Mouse (Mus musculus) kidney, postnatal 36 days (tissue): Measurements from ENCODE around the gene Bco2.

Experiments
- DNase-seq, 2 experiments: peaks; one replicate each; pipeline ENCODE4 v3.0.0; 2021 to 2022; ENCODE audit warnings: mixed read lengths in 2 of 2

Bco2 gene

DNA sequence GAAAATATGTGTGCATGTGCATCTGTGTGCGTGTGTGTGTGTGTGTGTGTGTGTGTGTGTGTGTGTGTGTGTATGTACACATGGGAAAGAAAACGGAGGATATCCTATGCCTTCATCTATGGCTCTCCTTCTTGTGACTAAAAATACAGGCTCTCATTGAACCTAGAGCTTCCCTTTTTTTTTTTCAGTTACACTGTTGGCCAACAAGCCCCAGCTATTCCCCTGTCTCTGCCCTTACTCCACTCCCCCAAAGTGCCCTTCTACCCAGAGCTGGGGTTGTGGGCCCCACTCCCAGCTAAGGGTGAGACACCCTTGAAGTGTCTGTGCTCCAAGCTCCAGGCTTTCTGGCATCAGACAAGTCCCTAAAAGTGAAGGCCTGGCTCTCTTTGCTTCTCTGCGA is 52.0 kb downstream of the Bco2 start:
- DNase-seq, result no peak

DNA sequence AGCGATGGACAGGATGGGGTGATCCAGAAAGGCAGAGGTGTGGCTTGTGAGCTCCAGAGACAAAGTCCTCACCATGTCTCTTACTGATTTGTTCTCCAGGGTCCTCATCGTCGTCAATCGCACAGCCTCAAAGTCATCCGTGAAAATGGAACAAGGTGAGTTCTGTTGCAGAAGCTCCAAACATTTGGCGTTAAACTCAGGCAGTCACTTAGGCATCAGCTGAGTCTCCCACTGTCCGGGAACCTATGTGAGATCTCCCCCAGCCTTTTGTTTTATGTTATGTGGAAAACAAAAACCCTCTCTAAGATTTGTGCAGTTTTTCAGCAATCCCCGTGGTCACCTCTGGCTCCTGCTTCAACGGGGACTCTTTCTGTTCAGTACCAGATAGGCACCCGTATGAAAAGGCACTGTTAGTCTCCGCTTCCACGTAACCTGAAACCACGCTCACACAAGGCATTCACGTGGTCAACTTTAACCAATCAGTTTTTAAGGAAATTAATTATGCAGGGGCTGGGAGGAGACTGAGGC is 53.9 kb downstream of the Bco2 start:
- peak in 1 of 2 experiments; percentile 23 for DNase-seq

DNA sequence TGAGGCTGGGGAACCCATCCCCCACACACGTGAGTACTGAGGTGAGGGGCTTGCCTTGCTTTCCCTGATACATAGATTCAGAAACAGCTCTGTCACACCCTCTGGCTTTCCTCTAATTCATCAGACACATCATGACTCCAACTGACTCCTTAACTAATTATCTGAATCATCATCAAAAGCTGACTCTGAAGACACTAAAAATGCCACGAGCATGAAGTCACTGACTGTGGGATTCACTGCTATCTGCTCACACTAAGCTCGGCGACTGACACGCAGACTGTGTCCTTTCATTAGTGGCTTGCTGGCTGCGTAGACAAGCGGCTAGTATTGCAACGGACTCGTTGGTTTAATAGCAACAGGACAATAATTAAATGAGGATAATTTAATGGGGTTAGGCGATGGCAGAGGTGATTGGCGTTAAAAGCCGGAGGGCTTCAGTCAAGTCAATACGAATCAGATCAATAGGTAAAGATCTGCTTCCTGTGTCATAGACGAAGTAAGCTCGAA is 54.5 kb downstream of the Bco2 start:
- no peak for DNase-seq

DNA sequence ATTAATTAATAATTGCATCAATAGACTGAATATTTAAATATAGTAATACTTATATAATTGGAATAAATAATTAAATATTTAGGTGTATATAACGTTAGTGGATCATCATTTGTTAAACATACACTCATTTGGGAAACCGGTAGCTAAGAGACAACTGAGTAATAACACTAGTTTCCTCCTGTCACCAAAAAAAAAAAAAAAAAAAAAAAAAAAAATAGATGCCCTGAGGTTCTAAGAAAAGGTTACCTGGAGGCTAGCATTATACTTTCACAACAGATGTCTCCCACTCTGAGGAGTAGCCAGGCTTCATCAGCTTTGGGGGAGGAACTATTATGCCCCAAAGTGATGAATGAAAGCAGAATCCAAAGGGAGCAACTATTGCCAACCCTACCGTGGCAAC is 55.2 kb downstream of the Bco2 start:
- DNase-seq, result no peak

DNA sequence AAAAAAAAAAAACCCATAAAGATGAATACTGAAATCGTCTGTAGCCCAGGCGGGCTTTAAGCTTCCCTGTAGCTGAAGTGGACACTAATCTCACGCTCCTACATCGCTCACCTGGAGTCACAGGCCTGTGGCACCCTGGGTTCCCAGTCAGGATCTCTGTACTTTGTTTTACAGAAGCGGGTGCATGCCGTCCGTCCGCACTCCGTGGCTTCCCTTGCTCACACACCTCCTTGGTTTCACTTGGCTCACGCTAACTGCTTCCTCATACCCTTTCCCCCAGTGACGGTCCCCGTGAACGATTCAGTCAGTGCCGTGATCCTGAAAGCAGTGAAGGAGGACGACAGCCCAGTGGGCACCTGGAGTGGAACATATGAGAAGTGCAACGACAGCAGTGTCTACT is 56.2 kb downstream of the Bco2 start:
- DNase-seq, result no peak

DNA sequence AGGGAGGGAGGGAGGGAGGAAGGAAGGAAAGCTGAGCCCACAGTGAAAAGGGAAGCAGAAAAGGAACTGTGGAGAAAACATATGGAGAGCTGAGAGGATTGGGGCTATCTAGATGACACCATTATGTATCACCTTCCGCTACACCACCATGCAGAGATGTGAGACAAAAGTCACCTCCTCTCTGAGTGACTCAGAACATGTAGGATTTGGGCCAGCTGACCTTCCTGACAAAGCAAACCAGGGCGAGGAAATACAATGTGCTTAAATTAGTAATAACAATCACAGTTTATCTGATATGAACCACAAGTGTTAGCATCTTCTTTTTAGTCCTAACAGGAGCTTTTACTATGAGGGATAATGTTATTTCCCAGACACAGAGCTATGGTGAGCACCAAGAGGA is 57.4 kb downstream of the Bco2 start:
- DNase-seq, result peak in 1 of 2 experiments; percentile 18

DNA sequence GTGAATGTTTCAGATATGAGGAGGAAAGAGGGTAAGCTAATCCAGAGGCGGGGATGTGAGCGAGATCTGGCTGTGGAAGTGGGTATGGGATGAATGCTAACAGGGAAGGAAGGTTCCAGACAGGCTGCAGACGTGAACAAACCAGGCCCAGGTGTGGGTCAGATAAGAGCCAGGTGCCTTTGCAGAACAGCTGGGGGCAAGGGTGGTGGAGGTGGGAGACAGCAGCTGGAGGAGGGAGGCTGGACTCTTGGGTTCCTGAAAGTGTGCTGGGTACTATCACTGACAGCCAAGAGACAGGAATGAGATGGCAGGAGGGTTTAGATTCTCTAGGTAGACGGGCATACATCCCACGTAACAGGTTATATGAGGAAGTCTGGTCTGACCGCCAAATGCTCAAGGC is 57.9 kb downstream of the Bco2 start:
- DNase-seq, result no peak

DNA sequence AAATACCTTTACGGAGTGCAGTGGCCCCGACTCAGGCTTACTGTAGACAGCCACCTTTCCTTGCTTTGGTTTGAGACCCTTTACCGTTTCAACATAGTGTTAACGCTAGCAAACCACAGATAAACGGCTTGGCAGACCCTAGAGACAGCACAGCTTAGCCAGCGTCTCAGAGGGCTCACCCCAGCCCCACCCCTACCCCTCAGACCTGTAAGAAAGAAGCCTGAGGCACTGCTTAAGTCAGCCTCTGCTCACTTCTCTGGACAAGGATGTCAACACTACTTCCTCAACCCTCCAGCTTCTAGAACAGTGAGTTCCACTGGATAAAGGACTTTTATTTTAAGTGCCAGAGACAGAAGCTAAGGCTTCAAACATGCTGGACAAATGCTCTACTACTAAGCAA is 58.4 kb downstream of the Bco2 start:
- no peak for DNase-seq

DNA sequence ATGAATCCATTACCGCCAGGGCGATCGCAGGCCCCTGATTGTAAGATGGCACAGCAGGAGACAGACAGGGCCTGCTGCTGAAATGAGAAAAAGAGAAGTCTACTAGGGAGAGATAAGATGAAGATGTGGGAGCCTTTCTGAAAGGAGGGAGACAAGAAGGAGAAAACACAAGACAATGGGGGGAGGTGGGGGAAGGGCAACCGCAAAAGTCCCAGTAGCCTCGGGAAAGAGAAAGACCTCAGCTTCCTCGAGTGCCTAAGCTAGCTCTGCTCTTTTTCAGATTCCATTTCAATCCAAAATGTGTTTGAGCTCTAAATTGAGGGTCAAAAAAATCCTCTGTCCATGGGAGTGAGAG is 58.9 kb downstream of the Bco2 start:
- no peak for DNase-seq

DNA sequence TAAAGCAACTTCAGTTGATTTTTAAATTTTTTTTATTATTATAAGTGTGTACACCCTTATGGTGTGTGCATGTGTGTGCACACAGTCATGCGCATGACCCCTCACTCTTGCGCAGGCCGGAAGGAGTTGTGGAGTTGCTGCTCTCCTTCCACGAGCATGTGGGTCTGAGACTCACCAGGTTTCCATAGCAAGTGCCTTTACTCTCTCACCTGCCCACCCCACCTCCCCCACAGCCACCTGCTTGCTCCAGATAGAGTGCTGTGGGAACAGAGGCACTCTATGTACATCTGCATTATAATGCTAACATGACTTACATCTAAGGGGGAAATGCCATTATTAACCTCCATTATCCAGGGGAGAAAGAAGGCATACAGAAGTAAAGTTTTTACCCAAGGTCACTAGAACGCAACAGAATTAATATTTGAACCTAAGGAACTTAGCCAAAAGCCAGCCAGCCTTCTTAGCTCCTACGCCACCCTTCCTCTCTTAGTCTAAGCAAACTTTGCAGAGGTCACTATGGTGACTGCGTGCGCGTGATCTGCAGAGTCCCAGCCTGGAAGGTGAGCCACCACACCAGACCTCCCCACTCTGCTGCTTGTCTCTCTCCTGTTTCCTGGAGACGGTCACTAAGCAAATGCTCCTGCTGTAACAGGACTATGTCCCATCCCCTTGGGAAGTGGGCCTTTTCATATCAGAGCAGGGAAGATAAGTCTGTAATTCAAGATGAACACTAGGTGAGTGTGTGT is 59.4 kb downstream of the Bco2 start:
- DNase-seq, result peak in 1 of 2 experiments; percentile 23

DNA sequence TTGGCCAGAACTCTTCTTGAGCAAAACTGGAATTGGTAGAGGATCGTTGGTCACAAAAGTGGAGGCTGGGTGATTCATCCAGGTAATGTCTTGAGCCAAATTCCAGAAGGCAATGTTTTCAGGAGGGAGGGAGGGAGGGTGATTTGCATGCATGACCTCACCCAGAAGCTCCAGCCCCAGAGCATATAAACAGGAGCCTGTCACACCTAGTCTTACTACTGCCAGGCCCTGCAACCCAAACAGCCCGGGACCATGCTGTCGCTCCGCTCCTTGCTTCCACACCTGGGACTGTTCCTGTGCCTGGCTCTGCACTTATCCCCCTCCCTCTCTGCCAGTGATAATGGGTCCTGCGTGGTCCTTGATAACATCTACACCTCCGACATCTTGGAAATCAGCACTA is 60.7 kb downstream of the Bco2 start, which contains the start of gene Plet1:
Gene Plet1, plus strand, starts transcription at position 215 of the 400 bp plus-strand sequence.
- DNase-seq, result peak; percentile 33

DNA sequence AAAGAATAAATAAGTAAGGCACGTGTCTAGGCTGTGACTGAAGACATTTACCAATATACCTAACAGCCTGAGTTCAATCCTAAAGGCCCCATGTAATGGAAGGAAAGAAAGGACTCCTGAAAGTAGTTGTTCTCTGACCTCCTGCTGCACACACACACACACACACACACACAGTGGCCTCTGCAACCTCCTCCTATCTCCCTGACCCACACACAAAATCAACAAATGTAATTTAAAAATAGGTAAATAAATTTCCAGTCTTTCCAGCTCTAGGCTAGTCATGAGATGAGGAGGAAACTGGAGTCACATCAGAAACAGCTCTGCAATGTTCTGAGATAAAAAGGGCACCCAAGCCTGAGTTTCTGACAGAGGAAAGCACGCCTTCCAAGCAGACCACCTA is 61.2 kb downstream of the Bco2 start:
- no peak for DNase-seq

DNA sequence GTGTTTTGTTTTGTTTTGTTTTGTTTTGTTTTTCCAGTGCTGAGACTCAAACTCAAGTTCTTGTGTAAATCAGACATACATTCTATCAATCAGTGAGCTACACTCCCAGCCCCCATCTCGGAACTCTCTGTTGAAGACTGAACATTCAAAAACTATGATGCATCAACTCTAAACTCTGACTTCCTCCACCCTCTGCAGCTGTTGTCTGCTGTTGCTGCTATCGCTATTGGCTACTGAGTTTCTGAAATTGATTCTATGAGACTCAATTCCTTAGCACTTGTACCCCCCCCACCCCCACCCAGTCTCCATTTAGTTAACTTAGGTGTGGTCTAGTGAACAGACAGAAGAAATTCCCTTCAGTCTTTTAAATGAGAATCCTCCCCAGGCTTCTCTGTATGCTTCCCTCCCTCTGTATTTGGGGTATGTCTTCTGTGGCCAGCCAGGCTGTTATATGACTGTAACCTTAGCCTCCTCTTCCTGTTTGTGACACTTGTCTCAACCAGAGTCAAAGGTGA is 63.4 kb downstream of the Bco2 start:
- DNase-seq, result no peak

DNA sequence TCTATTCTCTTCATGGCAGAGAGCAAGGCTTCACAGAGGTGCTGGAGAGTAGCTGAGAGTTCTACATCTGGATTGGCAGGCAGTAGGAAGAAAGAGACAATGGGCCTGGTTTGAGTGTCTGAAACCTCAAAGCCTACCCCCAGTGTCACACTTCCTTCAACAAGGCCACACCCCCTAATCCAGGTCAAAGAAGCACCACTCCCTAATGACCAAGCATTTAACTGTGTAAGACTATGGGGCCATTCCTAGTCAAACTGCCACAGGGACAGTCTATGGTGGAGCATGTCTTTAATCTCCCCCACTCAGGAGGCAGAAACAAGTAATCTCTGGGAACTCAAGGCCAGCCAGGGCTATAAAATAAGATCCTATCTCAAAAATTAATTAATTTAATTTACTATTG is 64.1 kb downstream of the Bco2 start:
- no peak for DNase-seq

DNA sequence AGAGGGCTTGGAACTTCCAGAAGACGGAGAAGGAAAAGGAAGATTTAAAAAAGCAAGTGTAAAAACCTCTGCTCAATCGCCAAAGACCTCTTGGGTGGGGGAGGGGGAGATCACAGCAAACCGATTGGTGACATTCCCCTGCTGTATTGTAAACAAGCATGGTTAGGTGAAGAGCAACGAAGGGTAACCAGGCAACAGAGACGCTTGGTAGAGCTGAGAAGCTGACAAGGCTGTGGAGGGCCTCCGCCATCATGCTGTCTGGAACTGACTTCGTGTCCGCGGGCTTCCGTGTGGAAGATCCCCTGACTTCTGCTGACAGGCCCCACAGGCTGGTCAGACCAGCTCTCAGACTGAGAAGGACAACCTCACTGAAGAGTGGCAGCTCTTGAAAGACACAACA is 69.5 kb downstream of the Bco2 start:
- peak; percentile 28 to 29 for DNase-seq
